Mouse (Mus musculus) heart, postnatal 0 days (tissue): ENCODE data around the gene Cd4.

ENCODE experiments used
- CTCF ChIP-seq: IDR thresholded peaks from 2 replicates; pipeline ENCODE4 v1.5.1; 2016; ENCODE audit warnings: antibody characterized with exemption, control low read depth, low read depth
- EP300 ChIP-seq: IDR thresholded peaks from 2 replicates; pipeline ENCODE4 v1.6.1; 2016; ENCODE audit warnings: antibody characterized with exemption, low read depth

- TF ChIP-seq CTCF (no peak), EP300 (no peak)
Measured at GRCm38 (mm10) chr6:124933127-124933526, 45.1 kb upstream of the Cd4 start.
